Mouse (Mus musculus): ENCODE measurements around the gene Rdm1. TPM values are rescaled to one million over a fixed set of nuclear protein-coding genes. Genes with fewer than 3 reads are reported as not detected.
"Not testable (repeated sequence)": the region's sequence is repeated elsewhere in the genome, so short reads cannot be mapped to it uniquely, and the experiment has no call there.

The Rdm1 gene
- polyA plus RNA-seq, 1 experiment from 2014 or later: 53.1 TPM

GRCm38 (mm10) chr11:101614116-101614515 lies 12.9 kb upstream of the Rdm1 start:
- H3K4me2 ChIP-seq (ENCODE audit: low read depth, low read length): no peak overlapping the region
- H3K27me3 ChIP-seq (ENCODE audit: control insufficient read depth, insufficient read depth, low read length): no peaks in the 10 kb centered on the region
- H3K36me3 ChIP-seq (ENCODE audit: control insufficient read depth, insufficient read depth): no peaks in the 10 kb centered on the region
- H3K9me3 ChIP-seq (replicated peaks; ENCODE audit: control insufficient read depth, low read length): no peaks in the 10 kb centered on the region
- 44% methylated on average over 4 of the region's 4 CpGs for WGBS
- peaks cover 13% of the 10 kb centered on the region for H3K4me1 ChIP-seq (ENCODE audit: control insufficient read depth, insufficient read depth, low read length)
- H3K4me3 ChIP-seq (ENCODE audit: low read length): no peak overlapping the region
- no peak for ATAC-seq (replicated peaks; ENCODE audit: extremely low read depth, insufficient read depth, low FRiP score)
- H3K27ac ChIP-seq (ENCODE audit: low read length): no peak overlapping the region
- H3K9ac ChIP-seq (ENCODE audit: low read length): no peak overlapping the region

- Histone ChIP-seq H3K27ac (ENCODE audit: low read length) (no peak overlapping the region), H3K4me1 (ENCODE audit: control insufficient read depth, insufficient read depth, low read length) (peaks cover 10% of the 10 kb centered on the region), H3K36me3 (ENCODE audit: control insufficient read depth, insufficient read depth) (no peaks in the 10 kb centered on the region), H3K9me3 (replicated peaks; ENCODE audit: control insufficient read depth, low read length) (no peaks in the 10 kb centered on the region), H3K4me3 (ENCODE audit: low read length) (no peak overlapping the region), H3K4me2 (ENCODE audit: low read depth, low read length) (no peak overlapping the region), H3K9ac (ENCODE audit: low read length) (no peak overlapping the region), H3K27me3 (ENCODE audit: control insufficient read depth, insufficient read depth, low read length) (no peaks in the 10 kb centered on the region)
- no peak for ATAC-seq (replicated peaks; ENCODE audit: extremely low read depth, insufficient read depth, low FRiP score)
- 66% methylated on average over 6 of the region's 6 CpGs for WGBS
Measured at GRCm38 (mm10) chr11:101615380-101615779, 11.6 kb upstream of the Rdm1 start.

DNA sequence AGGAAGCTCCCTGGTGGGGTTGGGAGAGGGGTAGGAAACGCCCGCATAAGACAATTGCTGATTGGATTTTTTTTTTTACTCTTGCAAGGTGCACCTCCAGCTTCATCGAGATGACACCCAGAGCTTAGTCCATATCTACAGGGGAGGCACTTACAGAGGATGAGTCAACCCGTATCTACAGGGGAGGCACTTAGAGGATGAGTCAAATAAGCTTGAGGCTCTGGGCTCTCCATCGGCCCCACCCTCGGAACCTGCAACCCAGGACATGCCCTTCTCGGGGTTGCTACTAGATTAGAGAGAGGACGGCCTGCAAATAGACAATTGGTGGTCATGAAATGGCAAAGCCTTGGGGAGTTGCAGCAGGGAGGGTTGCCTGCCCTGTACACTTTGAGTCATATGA lies 10.9 kb upstream of the Rdm1 start:
- WGBS: 85% methylated on average over 8 of the region's 8 CpGs
- Histone ChIP-seq H3K4me1 (ENCODE audit: control insufficient read depth, insufficient read depth, low read length) (peaks cover 4% of the 10 kb centered on the region), H3K9ac (ENCODE audit: low read length) (no peak overlapping the region), H3K27me3 (ENCODE audit: control insufficient read depth, insufficient read depth, low read length) (no peaks in the 10 kb centered on the region), H3K9me3 (replicated peaks; ENCODE audit: control insufficient read depth, low read length) (no peaks in the 10 kb centered on the region), H3K4me3 (ENCODE audit: low read length) (no peak overlapping the region), H3K4me2 (ENCODE audit: low read depth, low read length) (no peak overlapping the region), H3K36me3 (ENCODE audit: control insufficient read depth, insufficient read depth) (no peaks in the 10 kb centered on the region), H3K27ac (ENCODE audit: low read length) (no peak overlapping the region)
- ATAC-seq (replicated peaks; ENCODE audit: extremely low read depth, insufficient read depth, low FRiP score): no peak

- Histone ChIP-seq H3K4me1 (ENCODE audit: control insufficient read depth, insufficient read depth, low read length) (peaks cover 4% of the 10 kb centered on the region), H3K27ac (ENCODE audit: low read length) (no peak overlapping the region), H3K4me3 (ENCODE audit: low read length) (no peak overlapping the region), H3K36me3 (ENCODE audit: control insufficient read depth, insufficient read depth) (no peaks in the 10 kb centered on the region), H3K9ac (ENCODE audit: low read length) (no peak overlapping the region), H3K4me2 (ENCODE audit: low read depth, low read length) (no peak overlapping the region), H3K27me3 (ENCODE audit: control insufficient read depth, insufficient read depth, low read length) (no peaks in the 10 kb centered on the region), H3K9me3 (replicated peaks; ENCODE audit: control insufficient read depth, low read length) (no peaks in the 10 kb centered on the region)
- ATAC-seq (replicated peaks; ENCODE audit: extremely low read depth, insufficient read depth, low FRiP score): no peak; the same call in 1 of the 2 replicates
- WGBS: 20% methylated on average over 18 of the region's 18 CpGs
Measured at GRCm38 (mm10) chr11:101616948-101617767, 9.8 kb upstream of the Rdm1 start.

- 9% methylated on average over 8 of the region's 8 CpGs for WGBS
- H3K9me3 ChIP-seq (replicated peaks; ENCODE audit: control insufficient read depth, low read length): no peaks in the 10 kb centered on the region
- H3K4me3 ChIP-seq (ENCODE audit: low read length): no peak overlapping the region
- H3K9ac ChIP-seq (ENCODE audit: low read length): no peak overlapping the region
- no peaks in the 10 kb centered on the region for H3K36me3 ChIP-seq (ENCODE audit: control insufficient read depth, insufficient read depth)
- H3K27me3 ChIP-seq (ENCODE audit: control insufficient read depth, insufficient read depth, low read length): no peaks in the 10 kb centered on the region
- H3K4me2 ChIP-seq (ENCODE audit: low read depth, low read length): peak overlapping the region; percentile 7; the same call in 1 of the 2 replicates
- H3K4me1 ChIP-seq (ENCODE audit: control insufficient read depth, insufficient read depth, low read length): peaks cover 4% of the 10 kb centered on the region
- no peak overlapping the region for H3K27ac ChIP-seq (ENCODE audit: low read length)
- ATAC-seq (replicated peaks; ENCODE audit: extremely low read depth, insufficient read depth, low FRiP score): no peak
Measured at GRCm38 (mm10) chr11:101617849-101618248, 9.1 kb upstream of the Rdm1 start.

DNA sequence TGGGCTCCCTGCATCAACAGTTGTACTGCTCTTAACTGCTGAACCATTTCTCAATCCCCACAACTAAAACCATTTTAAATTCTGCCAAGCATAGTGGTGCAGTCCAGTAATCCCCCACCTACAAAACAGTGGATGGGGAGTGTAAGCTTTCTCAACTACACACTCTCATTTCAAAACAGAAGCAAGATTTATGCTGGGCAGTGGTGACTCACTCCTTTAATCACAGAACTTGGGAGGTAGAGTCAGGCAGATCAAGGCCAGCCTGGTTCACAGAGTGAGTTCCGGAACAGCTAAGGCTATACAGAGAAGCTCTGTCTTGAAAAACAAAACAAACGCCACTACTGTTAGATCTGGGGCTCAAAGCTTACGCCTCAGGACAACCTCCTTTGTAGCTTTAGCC lies 8.4 kb upstream of the Rdm1 start:
- 80% methylated on average over 3 of the region's 3 CpGs for WGBS
- Histone ChIP-seq H3K27ac (ENCODE audit: low read length) (no peak overlapping the region), H3K27me3 (ENCODE audit: control insufficient read depth, insufficient read depth, low read length) (no peaks in the 10 kb centered on the region), H3K9me3 (replicated peaks; ENCODE audit: control insufficient read depth, low read length) (no peaks in the 10 kb centered on the region), H3K4me1 (ENCODE audit: control insufficient read depth, insufficient read depth, low read length) (peaks cover 4% of the 10 kb centered on the region), H3K36me3 (ENCODE audit: control insufficient read depth, insufficient read depth) (no peaks in the 10 kb centered on the region), H3K9ac (ENCODE audit: low read length) (no peak overlapping the region), H3K4me3 (ENCODE audit: low read length) (no peak overlapping the region), H3K4me2 (ENCODE audit: low read depth, low read length) (no peak overlapping the region)
- ATAC-seq (replicated peaks; ENCODE audit: extremely low read depth, insufficient read depth, low FRiP score): no peak

- 79% methylated on average over 11 of the region's 11 CpGs for WGBS
- H3K9me3 ChIP-seq (replicated peaks; ENCODE audit: control insufficient read depth, low read length): not testable (repeated sequence)
Measured at GRCm38 (mm10) chr11:101620022-101620655, 6.9 kb upstream of the Rdm1 start.

DNA sequence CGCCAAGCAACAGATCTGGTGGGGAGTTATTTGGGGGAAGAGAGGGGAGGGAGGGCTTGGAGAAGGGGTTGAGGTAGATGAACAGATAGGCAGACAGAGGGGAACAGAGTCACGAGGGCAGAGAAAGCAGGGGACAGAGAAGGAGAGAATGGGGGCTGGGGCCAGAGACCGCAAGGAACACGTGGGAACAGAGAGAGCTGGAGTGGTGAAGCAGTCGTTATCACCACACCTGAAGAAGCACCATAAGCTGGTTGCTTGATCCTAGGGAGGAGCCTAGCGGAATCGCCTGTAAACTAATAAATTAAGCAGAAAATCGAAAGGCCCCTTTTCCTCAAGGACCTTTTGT lies 373 bp upstream of the Rdm1 start:
- Histone ChIP-seq H3K27ac (ENCODE audit: low read length) (peak overlapping the region; percentile 99), H3K9ac (ENCODE audit: low read length) (peak overlapping the region; percentile 75), H3K36me3 (ENCODE audit: control insufficient read depth, insufficient read depth) (peaks cover 3% of the 10 kb centered on the region; the same call in 1 of the 2 replicates), H3K4me1 (ENCODE audit: control insufficient read depth, insufficient read depth, low read length) (peaks cover 5% of the 10 kb centered on the region), H3K9me3 (replicated peaks; ENCODE audit: control insufficient read depth, low read length) (no peaks in the 10 kb centered on the region), H3K4me3 (ENCODE audit: low read length) (peak overlapping the region; percentile 71), H3K27me3 (ENCODE audit: control insufficient read depth, insufficient read depth, low read length) (no peaks in the 10 kb centered on the region), H3K4me2 (ENCODE audit: low read depth, low read length) (peak overlapping the region; percentile 85)
- peak; percentile 21 for ATAC-seq (replicated peaks; ENCODE audit: extremely low read depth, insufficient read depth, low FRiP score)
- 2% methylated on average over 8 of the region's 8 CpGs for WGBS

More at GRCm38 (mm10) chr11:101620022-101620655, 6.9 kb upstream of the Rdm1 start:
- H3K27me3 ChIP-seq (ENCODE audit: control insufficient read depth, insufficient read depth, low read length); H3K27ac ChIP-seq (ENCODE audit: low read length); H3K4me3 ChIP-seq (ENCODE audit: low read length); H3K9ac ChIP-seq (ENCODE audit: low read length); ATAC-seq (replicated peaks; ENCODE audit: extremely low read depth, insufficient read depth, low FRiP score); H3K4me2 ChIP-seq (ENCODE audit: low read depth, low read length); H3K36me3 ChIP-seq (ENCODE audit: control insufficient read depth, insufficient read depth); H3K4me1 ChIP-seq (ENCODE audit: control insufficient read depth, insufficient read depth, low read length): not testable (repeated sequence)

- under 1% methylated on average over 33 of the region's 33 CpGs for WGBS
- H3K27me3 ChIP-seq (ENCODE audit: control insufficient read depth, insufficient read depth, low read length): no peaks in the 10 kb centered on the region
- ATAC-seq (replicated peaks; ENCODE audit: extremely low read depth, insufficient read depth, low FRiP score): peak; percentile 42; the same call in 1 of the 2 replicates
- H3K27ac ChIP-seq (ENCODE audit: low read length): peak overlapping the region; percentile 99
- peak overlapping the region; percentile 71 for H3K4me3 ChIP-seq (ENCODE audit: low read length)
- H3K4me1 ChIP-seq (ENCODE audit: control insufficient read depth, insufficient read depth, low read length): peaks cover 5% of the 10 kb centered on the region
- H3K9me3 ChIP-seq (replicated peaks; ENCODE audit: control insufficient read depth, low read length): no peaks in the 10 kb centered on the region
- H3K9ac ChIP-seq (ENCODE audit: low read length): peak overlapping the region; percentile 95
- H3K4me2 ChIP-seq (ENCODE audit: low read depth, low read length): peak overlapping the region; percentile 85
- H3K36me3 ChIP-seq (ENCODE audit: control insufficient read depth, insufficient read depth): peaks cover 5% of the 10 kb centered on the region; the same call in 1 of the 2 replicates
Measured at GRCm38 (mm10) chr11:101627857-101628559, 1.0 kb downstream of the Rdm1 start.

All from heart, embryonic 16.5 days (tissue).